Mouse (Mus musculus) lung, embryonic 14.5 days (tissue): ENCODE measurements around the gene Pgbd1. TPM values are rescaled to one million over a fixed set of nuclear protein-coding genes. Genes with fewer than 3 reads are reported as not detected.

Experiments
- ATAC-seq: fragments of 200-750 bp; cut with Nextera tagmentation; 2 replicates; pipeline ENCODE4 v1.8.0; 2017; ENCODE audit warnings: mild to moderate bottlenecking, moderate TSS enrichment, moderate library complexity; ENCODE audit not compliant: insufficient read depth
- DNase-seq: peaks from one replicate; pipeline ENCODE4 v3.0.0-alpha.2; 2015
- H3K27ac ChIP-seq: fragments of 300-500 bp; sonication (generic); 2 replicates; pipeline ENCODE4 v1.5.1; 2014; ENCODE audit warnings: low read depth, mild to moderate bottlenecking, moderate library complexity
- H3K27me3 ChIP-seq: fragments of 300-500 bp; sonication (generic); 2 replicates; pipeline ENCODE4 v1.6.1; 2014; ENCODE audit warnings: low read length, control low read depth; ENCODE audit not compliant: insufficient read depth
- H3K36me3 ChIP-seq: fragments of 300-500 bp; sonication (generic); 2 replicates; pipeline ENCODE4 v1.6.1; 2014; ENCODE audit warnings: control low read depth; ENCODE audit not compliant: insufficient read depth
- H3K4me1 ChIP-seq: fragments of 300-500 bp; sonication (generic); 2 replicates; pipeline ENCODE4 v1.6.1; 2014; ENCODE audit warnings: antibody characterized with exemption, control low read depth; ENCODE audit not compliant: insufficient read depth
- H3K4me2 ChIP-seq: fragments of 300-500 bp; sonication (generic); 2 replicates; pipeline ENCODE4 v1.6.1; 2014; ENCODE audit warnings: mild to moderate bottlenecking
- H3K4me3 ChIP-seq: fragments of 300-500 bp; sonication (generic); 2 replicates; pipeline ENCODE4 v1.5.1; 2014; ENCODE audit warnings: low read depth, low read length
- H3K9ac ChIP-seq: fragments of 300-500 bp; sonication (generic); 2 replicates; pipeline ENCODE4 v1.6.1; 2014
- H3K9me3 ChIP-seq: fragments of 300-500 bp; sonication (generic); 2 replicates; pipeline ENCODE4 v1.6.1; 2016; ENCODE audit warnings: low read depth, low read length, control low read depth
- CTCF ChIP-seq: IDR thresholded peaks from 2 replicates; pipeline ENCODE4 v1.5.1; 2016; ENCODE audit warnings: antibody characterized with exemption, low read depth
- WGBS: fragments of 180-500 bp; shearing (Covaris S2); extraction: QIAGEN DNeasy Blood & Tissue Kit; methylation state at CpG from one replicate; pipeline ENCODE4 v1.1.7; 2014; 5-methylcytosine and 5-hydroxymethylcytosine counted together
- polyA plus RNA-seq: library from polyadenylated mRNA; unstranded; fragments of >200 nt; fragmentation: Nextera tagmentation; extraction: Ambion mirVana; gene quantifications from 2 replicates; pipeline ENCODE4 v1.2.1, GENCODE M21; 2014

The Pgbd1 gene
- polyA plus RNA-seq, 1 experiment from 2014 or later: 2.3 TPM

DNA sequence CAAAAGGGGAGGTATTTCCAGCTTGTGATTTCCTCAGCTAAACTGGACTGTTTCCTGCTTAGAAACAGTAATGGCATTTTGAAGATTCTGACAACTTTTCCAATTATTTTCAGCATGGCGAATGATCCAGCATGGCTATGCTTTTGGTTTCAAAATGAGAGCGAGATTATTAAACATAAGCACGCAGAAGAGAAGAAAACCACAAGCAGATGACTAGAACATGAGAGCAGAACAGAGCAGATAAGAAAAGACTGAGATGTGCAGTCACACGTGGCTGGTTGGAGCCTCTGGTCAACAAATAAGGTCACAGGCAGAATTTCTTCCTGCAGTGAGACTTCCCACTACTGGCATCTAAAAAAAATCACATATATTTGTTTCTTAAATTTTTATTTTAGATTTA lies 25.6 kb downstream of the Pgbd1 start:
- no peak for TF ChIP-seq CTCF
- no peaks in the 10 kb centered on the region for H3K9me3 ChIP-seq
- WGBS: 62% methylated on average over 4 of the region's 4 CpGs
- H3K27ac ChIP-seq: peak overlapping the region; percentile 0; the same call in 1 of the 2 replicates
- H3K4me3 ChIP-seq: no peak overlapping the region
- no peaks in the 10 kb centered on the region for H3K27me3 ChIP-seq
- H3K4me1 ChIP-seq: no peaks in the 10 kb centered on the region; the same call in 1 of the 2 replicates
- DNase-seq: no peak
- peak overlapping the region; percentile 31; the same call in 1 of the 2 replicates for H3K4me2 ChIP-seq
- no peak for ATAC-seq
- no peak overlapping the region; the same call in 1 of the 2 replicates for H3K9ac ChIP-seq
- no peaks in the 10 kb centered on the region for H3K36me3 ChIP-seq

DNA sequence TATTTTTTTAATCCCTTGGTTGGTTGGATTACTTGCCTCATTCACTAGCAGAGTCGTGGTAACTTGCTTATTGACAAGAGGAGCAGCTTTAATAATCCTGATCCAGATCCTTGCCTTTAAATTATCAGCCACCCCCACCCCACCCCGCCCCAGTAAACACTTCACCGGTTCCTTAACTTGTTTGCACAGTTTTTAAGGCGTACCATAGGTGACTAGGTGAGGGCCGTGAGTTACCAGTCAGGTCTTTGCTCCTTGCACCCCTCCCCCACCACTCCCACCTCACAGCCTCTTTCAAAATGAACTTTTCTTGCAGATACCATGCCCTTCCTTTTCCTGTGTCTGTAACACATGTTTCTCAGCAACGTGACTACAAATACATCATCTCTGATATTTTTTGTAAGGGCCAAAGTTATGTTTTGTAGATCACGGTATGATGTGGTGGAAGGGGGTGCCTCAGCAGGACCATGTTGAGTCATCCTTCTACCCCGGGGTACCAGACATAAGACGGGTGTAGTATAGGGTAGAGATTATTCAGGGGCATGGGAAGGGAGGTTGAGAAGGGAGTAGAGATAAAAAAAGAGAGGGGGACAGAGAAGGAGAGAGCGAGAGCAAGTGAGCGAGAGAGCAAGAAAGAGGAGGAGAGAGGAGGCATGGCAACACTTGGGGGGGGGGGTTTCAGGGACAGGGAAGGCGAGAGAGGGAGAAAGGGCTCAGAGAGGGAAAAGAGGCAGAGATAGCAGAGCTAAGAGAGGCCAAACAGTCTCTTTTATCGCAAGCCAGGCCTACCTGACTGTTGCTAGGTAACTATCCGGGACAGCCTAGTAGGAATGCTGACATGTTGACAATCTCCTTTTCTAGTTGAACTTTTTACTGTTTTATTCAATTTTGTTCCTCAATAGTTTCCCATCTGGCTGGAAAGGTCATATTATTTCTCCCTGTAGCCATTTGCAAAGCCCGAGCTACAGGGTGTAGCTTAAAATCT lies 26.3 kb downstream of the Pgbd1 start:
- Histone ChIP-seq H3K36me3 (no peaks in the 10 kb centered on the region), H3K4me3 (no peak overlapping the region), H3K4me2 (peak overlapping the region; percentile 31), H3K27ac (peak overlapping the region; percentile 58; the same call in 1 of the 2 replicates), H3K4me1 (no peaks in the 10 kb centered on the region; the same call in 1 of the 2 replicates), H3K9me3 (no peaks in the 10 kb centered on the region), H3K9ac (no peak overlapping the region), H3K27me3 (no peaks in the 10 kb centered on the region)
- DNase-seq: peak; percentile 19
- ATAC-seq: peak; percentile 47; the same call in 1 of the 2 replicates
- TF ChIP-seq CTCF: no peak
- WGBS: 48% methylated on average over 15 of the region's 15 CpGs

DNA sequence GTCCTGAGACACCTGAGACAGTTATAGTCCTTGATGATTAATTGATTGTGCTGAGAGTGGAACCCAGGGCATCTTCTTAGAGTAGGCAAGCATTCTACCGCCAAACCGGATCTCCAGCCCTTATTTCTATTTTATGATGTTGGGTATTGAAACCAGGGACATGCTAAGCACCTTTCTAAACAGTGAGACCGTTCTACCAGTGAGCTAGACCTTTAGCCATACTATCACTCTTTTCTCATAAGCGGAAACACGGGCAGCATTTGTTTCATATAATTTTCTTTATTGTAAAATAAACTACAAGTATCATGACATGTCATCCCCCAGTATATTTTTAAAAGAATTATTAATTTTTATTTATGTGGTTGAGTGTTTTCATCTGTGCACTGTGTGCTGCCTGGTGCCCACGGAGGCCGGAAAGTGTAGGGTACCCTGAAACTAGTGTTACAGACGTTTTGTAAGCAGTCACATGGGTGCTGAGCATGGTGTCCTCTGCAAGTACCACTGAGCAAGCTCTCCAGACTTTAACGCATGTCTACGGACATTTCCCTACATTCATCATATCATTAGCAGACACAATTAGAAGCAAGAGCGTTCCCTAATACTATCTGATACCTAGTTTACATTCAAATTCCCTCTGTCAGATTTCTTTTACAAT lies 31.9 kb downstream of the Pgbd1 start:
- no peaks in the 10 kb centered on the region for H3K27me3 ChIP-seq
- H3K4me3 ChIP-seq: peak overlapping the region; percentile 42
- peak overlapping the region; percentile 44; the same call in 1 of the 2 replicates for H3K27ac ChIP-seq
- peaks cover 3% of the 10 kb centered on the region; the same call in 1 of the 2 replicates for H3K4me1 ChIP-seq
- DNase-seq (no peak), ATAC-seq (peak; percentile 18; the same call in 1 of the 2 replicates)
- no peaks in the 10 kb centered on the region for H3K9me3 ChIP-seq
- peak overlapping the region; percentile 66; the same call in 1 of the 2 replicates for H3K9ac ChIP-seq
- H3K36me3 ChIP-seq: no peaks in the 10 kb centered on the region
- no peak for TF ChIP-seq CTCF
- WGBS: 44% methylated on average over 11 of the region's 11 CpGs
- H3K4me2 ChIP-seq: peak overlapping the region; percentile 68

DNA sequence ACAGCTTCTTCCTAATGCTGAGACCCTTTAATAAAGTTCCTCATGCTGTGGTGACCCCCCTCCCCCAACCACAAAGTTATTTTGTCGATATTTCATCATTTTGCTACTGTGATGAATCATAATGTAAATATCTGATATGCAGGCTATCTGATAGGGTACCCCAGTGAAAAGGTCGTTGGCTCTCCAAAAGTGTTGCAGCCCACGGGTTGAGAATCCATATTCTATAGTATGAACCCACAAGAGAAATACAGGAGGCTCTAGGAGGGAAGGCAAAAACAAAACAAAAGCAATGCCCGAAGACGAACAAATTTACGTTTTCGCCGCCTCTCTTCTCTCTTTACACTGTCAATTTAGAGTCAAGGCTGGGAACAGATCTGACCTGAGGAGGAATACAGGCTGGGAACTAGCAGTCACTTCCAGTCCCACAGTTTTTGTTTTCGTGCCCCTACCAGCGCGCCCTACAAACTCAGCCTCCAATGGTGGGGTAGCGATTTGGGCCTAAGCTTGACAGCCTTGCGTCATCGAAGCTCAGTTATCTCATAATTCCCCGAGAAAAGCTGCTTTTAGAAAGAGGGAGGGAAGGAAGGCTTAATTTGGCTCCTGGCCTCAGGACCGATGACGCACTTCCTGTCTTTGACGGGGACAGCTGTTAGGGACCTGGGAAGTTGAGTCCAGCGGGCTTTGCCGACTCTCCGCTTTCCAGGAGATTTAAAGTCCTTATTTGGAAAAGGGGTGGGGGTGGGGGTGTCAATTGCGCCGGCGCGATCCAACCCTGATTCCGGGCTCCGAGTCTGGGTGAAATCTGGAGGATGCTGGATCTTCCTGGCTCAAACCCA lies 32.7 kb downstream of the Pgbd1 start:
- Histone ChIP-seq H3K4me3 (peak overlapping the region; percentile 42), H3K9ac (peak overlapping the region; percentile 66), H3K27ac (peak overlapping the region; percentile 82), H3K27me3 (no peaks in the 10 kb centered on the region), H3K9me3 (no peaks in the 10 kb centered on the region), H3K4me2 (peak overlapping the region; percentile 68), H3K36me3 (no peaks in the 10 kb centered on the region), H3K4me1 (peaks cover 3% of the 10 kb centered on the region; the same call in 1 of the 2 replicates)
- WGBS: 4% methylated on average over 27 of the region's 27 CpGs
- DNase-seq: peak; percentile 95
- ATAC-seq: peak; percentile 98
- no peak for TF ChIP-seq CTCF

DNA sequence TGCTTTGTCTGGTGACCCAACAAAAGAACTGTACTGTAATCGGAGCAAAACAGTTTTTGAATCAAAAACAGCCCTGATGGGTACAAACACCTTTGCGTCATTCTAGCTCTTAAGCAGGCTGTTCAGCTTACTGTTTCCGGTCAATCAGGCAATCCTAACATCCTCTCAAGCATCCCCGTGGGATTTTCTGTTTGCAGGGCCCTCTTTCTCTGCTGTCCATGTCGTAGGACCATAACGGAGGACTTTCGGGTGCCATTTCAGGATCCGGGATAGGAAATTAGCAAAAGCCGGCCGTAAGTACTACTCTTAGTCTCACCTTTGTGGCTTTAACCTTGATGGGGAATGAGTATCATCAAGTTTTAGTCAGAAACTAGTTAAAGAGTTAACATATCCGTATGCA lies 33.5 kb downstream of the Pgbd1 start:
- peak overlapping the region; percentile 66; the same call in 1 of the 2 replicates for H3K9ac ChIP-seq
- H3K27me3 ChIP-seq: no peaks in the 10 kb centered on the region
- peaks cover 3% of the 10 kb centered on the region; the same call in 1 of the 2 replicates for H3K4me1 ChIP-seq
- no peaks in the 10 kb centered on the region for H3K9me3 ChIP-seq
- no peak overlapping the region for H3K4me3 ChIP-seq
- DNase-seq: no peak
- 76% methylated on average over 11 of the region's 11 CpGs for WGBS
- H3K4me2 ChIP-seq: peak overlapping the region; percentile 68
- ATAC-seq: no peak
- no peak for TF ChIP-seq CTCF
- H3K27ac ChIP-seq: no peak overlapping the region
- H3K36me3 ChIP-seq: no peaks in the 10 kb centered on the region

DNA sequence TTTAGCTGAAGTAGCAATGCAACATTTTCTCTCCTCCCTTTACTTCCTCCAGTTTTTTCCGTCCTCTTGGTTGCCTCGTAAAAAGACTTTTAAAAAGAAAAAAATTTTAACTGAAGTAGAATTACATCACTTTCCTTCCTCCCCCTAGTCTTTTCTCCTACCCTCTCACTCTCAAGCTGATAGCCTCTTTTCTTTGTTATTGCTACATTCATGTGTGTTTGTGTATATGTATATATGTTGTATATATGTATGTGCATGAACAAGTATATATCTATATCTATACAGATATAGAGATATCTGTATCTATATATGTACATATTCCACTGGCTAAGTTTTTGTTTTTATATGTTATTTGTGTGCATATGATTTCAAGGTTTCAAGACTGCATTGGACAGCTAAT lies 38.0 kb downstream of the Pgbd1 start:
- H3K27ac ChIP-seq: peak overlapping the region; percentile 77; the same call in 1 of the 2 replicates
- DNase-seq (no peak), ATAC-seq (peak; percentile 39; the same call in 1 of the 2 replicates)
- TF ChIP-seq CTCF: no peak
- peak overlapping the region; percentile 79 for H3K4me3 ChIP-seq
- peaks cover 7% of the 10 kb centered on the region; the same call in 1 of the 2 replicates for H3K4me1 ChIP-seq
- H3K9ac ChIP-seq: peak overlapping the region; percentile 93
- WGBS: 0% methylated on average over 2 of the region's 2 CpGs
- no peaks in the 10 kb centered on the region for H3K27me3 ChIP-seq
- H3K9me3 ChIP-seq: no peaks in the 10 kb centered on the region
- peak overlapping the region; percentile 76 for H3K4me2 ChIP-seq
- H3K36me3 ChIP-seq: peaks cover 19% of the 10 kb centered on the region
